Mouse (Mus musculus): Measurements from ENCODE around the gene Sumo1.

The Sumo1 gene

DNA sequence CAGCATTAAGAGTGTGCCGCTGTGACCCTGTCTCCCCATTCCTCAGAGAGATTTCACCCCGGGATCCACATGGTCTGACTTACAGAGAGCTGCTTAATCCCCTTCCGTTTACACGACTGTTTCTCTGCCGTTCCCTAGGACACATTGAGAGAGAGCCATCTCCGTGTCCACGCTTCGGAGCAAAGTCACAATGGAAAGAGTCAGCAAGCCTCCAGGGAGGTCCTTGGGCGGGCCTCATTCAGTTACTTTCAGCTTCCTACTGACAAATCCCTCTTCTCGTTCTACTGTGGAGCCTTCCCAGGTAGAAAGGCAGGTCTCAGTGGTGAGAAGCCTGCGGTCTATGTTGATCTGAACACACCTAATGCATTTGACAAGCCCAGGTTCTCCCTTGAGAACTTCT, 119.6 kb downstream of the Sumo1 start:
- no peak for DNase-seq (ENCODE audit: low read depth, low spot score)

- DNase-seq (ENCODE audit: low read depth, low spot score): no peak
Measured at GRCm38 (mm10) chr1:59550227-59550626, 120.4 kb downstream of the Sumo1 start.

GRCm38 (mm10) chr1:59549036-59549675, 121.5 kb downstream of the Sumo1 start:
- DNase-seq (ENCODE audit: low read depth, low spot score): no peak

DNA sequence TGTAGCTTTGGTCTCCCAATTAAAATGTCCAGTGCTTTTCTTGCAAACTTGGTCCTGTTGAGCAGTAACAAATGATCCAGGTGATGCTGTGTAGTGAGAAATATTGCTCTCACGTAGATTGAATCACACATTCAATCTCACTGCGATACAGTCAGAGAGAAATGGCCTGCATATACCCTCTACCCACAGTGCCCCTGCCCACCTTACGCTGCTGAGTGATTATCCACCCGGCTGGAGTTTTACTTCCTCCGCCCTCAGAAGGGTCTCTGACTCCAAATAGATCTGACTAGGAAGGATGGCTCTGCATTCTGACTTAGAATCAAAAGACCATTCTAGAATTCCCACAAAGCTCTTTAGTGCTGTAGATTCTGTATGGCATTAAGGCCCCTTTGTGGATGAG, 122.1 kb downstream of the Sumo1 start:
- DNase-seq (ENCODE audit: low read depth, low spot score): no peak

DNA sequence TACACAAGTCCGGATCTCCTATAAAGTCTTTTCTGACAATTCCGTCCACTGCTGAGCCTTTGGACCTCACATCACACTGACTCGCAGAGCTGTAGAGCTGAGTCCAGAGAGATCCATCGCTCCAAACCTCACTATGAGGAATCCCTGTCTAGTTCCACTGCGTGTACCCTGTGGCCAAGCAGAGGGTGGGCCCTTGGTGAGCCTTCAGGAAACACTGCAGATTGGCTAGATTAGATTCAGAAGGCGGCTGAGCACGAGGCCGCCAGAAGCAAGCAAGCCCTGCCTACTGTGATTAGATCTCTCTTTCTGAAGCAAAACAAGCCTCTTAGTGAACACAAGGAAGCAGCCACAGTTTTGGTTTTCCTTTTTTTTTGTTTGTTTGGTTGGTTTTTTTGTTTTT, 126.7 kb downstream of the Sumo1 start:
- DNase-seq (ENCODE audit: low read depth, low spot score): no peak

GRCm38 (mm10) chr1:59542231-59542630, 128.4 kb downstream of the Sumo1 start:
- DNase-seq (ENCODE audit: low read depth, low spot score): no peak

DNA sequence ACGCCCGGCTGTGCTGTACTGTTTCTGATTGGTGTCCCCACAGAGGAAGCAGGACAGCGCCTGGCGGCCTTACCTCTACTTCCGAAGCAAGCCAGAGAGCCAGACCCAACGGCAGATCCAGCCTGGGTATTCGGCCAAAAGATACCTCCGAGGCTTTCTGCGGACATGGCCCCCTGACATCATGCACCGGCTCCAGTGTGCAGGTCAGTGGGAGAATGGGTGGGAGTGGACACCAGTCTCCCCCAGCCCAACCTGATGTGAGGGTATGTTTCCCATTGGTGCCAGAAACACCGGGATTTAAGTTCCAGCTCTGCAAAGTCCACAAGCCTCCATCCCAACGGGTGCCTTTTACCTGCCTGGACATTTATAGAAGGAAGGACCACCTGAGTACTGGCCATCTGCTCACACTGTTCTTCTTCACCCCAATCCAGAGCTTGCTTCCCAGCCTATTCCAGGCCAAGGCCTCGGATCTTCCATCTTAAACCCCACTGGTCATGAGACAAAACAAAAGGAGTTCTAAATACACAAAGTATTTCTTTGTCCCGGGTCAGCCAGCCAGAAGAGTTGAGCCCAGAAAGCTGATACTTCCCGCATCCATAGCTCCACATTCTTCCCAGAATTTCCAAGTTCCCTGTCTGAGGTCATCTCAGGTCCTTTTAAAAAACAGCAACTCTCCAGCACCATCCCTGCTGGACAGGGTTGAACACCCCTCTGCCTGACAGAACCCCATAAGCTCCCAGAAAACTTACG, 129.2 kb downstream of the Sumo1 start:
- no peak for DNase-seq (ENCODE audit: low read depth, low spot score)

DNA sequence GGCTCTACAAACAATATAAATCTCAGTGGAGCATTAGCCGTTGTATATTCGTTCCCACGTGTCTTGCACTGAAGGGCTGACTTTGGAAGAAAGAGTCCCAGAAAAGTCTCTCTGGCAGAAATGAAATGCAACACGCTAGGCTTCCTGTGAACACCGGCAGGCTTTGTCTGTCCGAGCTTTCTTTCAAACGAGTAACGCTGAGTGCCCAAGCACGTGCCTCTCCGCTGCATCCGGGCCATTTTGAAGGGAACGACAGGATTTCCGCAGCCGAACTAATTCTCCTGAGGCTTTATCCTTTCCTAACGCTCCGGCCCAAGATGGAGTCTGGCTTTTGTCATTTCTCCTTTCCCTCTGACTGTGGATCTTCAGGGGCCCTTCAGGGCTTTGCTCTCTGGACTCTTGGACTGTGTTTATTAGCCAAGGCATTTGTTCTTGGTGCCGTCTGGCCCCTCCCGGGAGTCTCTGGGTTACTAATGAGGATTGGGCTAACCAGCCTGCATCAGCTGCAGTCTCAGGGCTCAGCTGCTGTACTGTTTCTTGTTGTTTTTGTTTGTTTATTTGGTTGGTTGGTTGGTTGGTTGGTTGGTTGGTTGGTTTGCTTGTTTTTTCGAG, 130.0 kb downstream of the Sumo1 start:
- DNase-seq (ENCODE audit: low read depth, low spot score): no peak

DNA sequence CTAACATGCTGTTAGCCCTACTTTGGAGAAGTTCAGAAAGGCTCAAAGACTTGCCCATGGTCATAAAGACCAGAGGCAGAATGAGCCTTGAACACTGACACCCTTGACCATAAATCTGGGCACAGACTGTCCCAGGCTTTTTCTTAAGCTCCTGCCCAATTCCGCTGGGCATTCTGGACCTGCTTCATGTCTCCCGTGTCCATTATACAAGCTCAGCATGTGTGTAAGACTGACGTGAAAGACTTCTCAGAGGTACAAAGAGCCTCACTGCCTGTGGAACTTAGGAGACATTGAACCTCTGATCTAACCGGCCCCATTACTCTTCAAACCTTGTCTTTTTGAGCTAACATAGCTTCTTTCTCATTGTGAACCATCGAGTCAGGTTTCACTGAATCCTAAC, 132.3 kb downstream of the Sumo1 start:
- no peak for DNase-seq (ENCODE audit: low read depth, low spot score)

Data from ZHBTc4 (cell line).